Mouse (Mus musculus) MEL-GATA-1-ER (cell line): Measurements from ENCODE around the gene Ankrd22.

Experiments used
- DNase-seq: peaks from one replicate; pipeline ENCODE4 v3.0.0-alpha.2; 2012; ENCODE audit warnings: low read depth; ENCODE audit errors: extremely low read depth

Gene Ankrd22

DNA sequence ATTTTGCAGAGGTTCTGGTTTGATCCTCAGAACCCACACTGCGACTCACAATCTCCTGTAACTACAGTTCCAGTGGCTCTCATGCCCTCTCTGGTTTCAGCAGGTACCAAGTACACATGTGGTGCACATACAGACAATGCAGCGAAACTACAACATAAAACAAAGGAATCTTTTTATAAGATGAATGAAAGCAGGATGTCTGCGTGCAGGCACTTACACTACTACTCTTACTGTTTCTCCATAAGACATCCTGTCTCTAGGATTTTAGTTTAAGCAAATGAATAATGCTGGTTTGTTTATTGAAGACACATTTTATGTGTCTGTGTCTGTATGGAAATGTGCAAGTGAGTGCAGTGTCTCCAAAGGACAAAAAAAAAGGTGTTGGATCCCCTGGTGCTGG, 15.4 kb upstream of the Ankrd22 start:
- DNase-seq: no peak

DNA sequence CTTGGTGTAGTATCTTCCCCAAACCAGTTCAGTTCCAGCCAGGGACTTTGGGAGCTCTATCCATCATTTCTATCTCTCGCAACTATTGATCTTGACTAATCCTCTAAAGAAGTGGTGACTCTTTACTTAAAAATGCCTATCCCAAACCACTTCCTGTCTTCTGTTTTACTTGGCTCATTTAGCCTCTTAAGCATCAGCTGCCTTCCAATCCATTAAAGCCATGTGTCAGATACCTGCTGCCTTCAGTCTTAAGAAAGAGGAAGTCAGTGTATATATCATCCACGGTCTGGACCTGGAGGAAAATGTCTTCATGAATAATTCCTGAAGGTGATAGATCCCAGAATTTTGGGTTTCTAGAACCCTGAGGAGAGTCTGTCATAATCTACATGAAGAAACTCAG, 14.5 kb upstream of the Ankrd22 start:
- no peak for DNase-seq

DNA sequence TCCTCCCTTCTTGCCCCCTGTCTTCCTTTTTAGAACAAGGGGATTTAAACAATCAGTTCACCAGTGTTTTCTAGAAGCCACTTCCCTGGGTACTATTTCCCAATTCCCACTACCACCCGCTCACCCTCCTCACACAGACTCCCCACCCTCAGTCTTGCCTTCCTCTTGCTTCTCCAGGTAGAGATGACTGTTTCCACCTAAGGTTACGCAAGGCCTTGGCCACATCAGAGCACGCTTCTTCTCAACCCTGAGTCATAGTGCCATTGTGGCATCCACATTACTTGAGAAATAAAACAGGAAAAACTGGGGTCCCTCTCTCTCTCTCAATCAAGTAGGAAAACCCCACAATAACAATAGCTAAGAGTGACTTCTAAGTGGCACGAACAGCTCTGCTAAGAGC, 13.3 kb upstream of the Ankrd22 start:
- no peak for DNase-seq

DNA sequence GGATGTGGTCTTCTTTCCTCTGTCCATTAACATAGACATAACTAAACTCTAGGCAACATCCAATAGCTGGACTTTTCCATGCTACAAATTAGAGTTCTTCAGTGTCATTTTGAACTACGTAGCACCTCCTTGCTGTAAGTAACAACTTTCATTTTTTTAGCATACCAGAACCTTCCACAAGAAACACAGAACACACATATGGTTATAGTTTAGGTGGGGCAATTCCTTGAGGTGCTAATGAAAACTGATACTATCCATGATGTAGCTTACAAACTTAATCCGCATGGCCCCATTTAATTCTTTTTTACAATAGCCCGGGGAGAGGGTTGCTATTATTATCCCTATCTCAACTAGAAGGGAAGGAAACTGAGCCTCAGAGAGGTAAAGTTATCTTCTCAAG, 8.2 kb upstream of the Ankrd22 start:
- no peak for DNase-seq

DNA sequence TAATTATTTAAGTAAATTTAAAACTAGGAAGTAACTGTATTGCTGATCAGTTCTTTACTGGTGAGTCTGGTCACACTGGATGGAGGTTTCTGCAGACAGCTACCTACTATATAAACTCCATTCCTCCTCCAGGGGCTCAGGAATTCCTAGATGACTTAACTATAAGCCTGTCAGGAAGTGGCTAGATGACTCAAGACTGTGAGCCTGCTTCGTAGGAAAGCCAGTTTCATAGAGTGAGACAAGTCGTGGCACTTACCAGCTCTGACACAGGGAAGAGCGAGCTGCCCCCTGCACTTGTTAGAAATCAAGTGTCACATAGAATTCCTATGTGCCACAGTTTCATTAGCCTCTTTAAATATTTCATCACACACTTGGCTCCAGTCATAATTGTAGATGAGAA, 5.3 kb upstream of the Ankrd22 start:
- DNase-seq: no peak

GRCm38 (mm10) chr19:34169121-34169520, 3.3 kb upstream of the Ankrd22 start:
- DNase-seq: no peak

DNA sequence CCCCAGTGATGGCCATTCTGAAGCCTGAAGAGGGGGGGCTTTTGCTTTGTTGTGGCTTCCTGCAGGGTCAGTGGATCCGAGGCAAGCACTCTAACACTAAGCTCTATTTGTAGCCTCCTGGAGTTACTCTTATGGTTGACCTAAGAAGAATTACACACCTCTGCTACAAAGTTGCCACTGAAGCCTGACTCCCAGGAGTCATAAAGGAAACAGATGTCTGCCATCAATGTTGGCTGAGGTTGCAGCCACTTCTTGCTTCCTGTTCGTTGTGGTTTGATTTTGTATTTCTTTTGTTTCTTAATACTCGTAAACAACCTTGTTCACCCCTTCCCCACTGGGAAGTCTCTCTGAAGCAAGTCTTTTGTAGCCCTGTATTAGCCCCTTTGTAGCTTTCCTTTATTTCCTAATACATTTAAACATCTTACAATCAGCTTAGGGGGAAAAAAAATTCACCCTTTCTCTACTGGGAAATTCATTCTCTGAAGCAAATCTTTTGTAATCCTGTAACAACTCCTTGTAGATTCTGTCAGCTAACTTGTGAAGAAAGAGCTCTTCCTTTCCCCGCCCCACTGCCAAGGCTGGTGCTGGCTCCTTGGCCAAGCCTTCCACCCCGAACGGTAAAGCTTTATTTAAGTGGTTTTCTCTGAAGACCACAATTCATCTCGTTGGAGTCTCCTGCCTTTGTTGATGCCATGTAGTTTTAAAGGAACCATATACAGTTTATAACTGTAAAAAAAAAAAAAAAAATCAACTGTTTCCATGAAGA, 2.2 kb upstream of the Ankrd22 start:
- DNase-seq: no peak

DNA sequence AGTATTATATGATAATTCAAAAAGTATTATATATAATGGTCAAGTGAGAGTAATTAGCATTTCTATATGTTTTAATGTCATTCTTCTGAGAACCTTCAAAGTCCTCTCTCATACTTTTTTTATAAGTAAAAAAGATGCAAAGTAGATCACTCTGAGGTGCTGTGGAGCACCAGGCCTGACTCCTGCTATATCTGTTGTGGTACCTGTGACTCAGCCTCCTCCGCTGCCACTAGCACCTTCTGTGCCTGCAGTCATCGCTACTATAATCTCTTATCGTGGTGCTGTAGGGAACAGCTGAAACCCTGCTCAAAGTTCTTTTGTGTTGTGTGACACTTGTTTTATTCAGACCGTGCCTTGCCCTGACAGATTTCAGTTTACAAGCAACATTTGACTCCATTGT, 533 bp upstream of the Ankrd22 start:
- DNase-seq: no peak

DNA sequence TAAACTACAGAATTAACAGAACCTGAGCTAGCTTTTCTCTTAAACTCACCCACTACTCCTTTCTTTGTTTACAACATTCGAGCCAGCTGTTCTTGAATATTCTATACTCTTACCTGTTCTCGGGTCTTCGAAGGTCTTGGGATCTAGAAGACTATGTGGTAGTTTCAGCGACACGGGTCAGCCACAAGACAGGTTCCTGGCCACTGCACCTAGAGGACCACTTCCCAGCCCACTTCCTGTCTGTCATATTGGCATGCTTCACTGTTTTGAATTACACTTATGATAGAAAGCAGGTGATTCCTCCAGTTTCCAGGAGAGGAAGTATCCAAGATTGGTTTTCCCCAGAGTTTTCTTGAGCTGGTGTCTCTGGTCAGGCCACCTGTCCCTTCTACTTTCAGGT, 3.2 kb downstream of the Ankrd22 start:
- no peak for DNase-seq

DNA sequence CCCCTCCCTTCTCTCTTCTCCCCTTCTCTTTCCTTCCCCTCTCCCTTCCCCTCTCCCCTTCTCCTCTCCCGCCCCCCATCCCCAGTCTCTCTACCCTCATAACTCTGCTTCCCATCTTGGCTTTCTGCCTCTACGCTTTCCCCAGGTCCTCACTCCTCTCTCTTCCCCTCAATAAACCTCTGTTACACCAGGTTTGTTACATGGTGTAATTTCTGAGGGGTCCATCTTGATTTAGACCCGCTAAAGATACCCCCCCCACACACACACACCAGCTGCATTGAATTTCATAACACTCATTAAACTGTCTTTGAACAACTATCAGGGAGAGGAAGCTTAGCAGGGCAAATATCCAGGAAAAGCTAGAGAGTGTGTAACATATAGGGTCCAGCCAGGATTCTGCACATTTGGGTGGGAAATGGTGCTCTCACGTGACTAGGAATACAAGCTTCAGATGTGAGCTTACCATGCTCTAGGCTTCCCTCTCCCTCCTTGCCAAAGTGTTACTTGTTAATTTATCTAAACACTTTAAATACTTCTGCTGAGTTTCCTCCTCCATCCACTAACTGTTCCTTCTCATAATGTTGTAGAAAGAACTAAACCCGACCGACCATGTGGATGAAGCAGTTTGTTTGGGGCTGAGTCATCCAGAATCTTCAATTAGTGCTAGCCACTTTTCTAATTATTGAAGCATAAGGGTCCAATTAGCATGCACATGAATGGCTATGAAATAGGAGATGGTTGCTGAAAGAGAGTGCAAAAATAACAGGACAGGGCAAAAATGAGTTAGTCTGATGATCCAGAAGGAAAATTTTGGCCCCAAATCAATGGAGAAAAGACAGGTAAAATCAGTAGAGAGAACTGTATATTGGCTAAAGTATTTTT, 12.3 kb downstream of the Ankrd22 start:
- no peak for DNase-seq

DNA sequence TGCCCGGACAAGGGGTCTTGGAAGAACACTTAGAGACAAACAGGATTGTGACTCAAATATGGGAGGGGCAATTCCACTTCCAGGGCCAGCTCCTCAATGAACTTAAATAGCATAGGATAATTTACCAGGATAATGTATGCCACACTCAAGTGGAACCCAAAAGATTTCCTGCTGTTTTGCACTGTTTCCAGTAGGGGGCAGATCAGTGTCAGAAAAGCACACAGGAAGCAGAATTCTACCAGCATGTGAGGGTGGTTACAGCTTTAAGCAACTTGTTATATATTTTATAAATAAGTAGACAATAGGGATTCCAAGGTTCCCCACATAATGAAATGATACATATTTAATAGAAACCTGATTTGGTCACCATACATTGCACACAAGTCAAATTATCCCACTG, 13.9 kb downstream of the Ankrd22 start:
- DNase-seq: no peak

DNA sequence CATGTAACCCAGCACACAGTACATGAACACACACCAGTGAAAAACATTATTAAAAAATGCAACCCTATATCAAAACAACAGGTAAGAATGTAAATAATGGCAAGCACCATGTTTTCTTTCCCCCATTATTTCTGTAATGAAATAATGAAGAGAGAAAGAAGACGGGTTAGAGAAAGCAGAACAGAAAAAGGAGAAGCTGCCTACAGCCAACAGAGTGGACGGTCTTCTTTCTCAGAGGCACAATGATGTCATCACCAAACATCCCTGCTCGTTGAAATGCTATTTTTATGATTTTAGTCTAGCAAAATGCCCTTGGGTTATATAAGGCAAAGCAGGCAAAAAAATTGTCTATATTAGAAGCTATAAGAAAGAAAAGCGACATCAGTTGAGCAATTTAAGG, 17.4 kb downstream of the Ankrd22 start:
- DNase-seq: no peak

GRCm38 (mm10) chr19:34139431-34140046, 26.3 kb downstream of the Ankrd22 start:
- DNase-seq: no peak

DNA sequence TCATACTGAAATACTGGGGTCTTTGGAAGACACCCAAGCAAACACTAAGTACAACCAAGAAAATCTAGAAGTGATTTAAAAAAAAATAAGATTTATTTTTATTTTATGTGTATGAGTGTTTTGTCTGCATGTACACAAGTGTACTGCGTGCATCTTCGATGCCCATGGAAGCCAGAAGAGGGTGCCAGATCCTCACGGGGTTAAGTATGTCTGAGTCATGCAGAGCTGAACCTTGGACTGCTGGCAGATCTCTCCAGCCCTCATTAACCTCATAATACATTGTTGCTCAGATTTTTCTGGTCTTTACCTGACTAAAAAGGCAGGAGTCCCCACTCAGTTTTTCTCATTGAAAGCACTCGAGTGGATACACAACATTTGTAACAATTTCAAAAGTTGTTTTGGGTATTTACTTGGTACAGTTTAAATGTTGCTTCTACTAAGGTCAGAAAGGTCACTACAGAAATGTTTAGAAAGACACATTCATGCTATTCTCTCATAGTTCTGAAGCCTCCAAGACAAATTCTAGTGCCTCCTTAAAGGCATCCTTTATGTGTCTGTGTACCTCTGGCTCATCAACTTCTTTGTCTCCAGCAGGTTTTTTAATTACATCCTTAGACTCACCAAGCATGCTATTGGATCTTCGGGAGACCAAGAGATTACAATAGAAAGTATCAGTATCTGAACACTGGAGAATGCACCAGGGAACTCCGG, 27.0 kb downstream of the Ankrd22 start:
- DNase-seq: no peak

GRCm38 (mm10) chr19:34120107-34120731, 45.6 kb downstream of the Ankrd22 start:
- no peak for DNase-seq

GRCm38 (mm10) chr19:34119653-34120052, 46.2 kb downstream of the Ankrd22 start:
- DNase-seq: no peak

DNA sequence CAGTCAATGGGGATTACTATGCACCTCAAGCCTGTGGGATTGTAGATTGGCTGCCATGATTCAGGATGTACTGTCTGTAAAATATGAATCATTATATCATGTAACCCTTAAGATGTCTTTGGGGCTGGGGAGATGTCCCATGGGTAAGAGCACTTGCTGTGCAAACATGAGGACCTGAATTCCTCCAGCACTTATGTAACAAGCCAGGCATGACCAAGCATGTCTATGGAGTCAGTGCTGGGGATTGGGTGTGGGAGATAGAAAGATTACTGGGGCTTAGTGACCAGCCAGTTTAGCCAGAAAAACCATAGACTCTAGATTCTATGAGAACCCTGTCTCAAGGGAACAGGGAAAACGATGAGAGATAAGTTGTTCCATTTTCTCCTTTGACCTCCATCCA, 46.8 kb downstream of the Ankrd22 start:
- no peak for DNase-seq

DNA sequence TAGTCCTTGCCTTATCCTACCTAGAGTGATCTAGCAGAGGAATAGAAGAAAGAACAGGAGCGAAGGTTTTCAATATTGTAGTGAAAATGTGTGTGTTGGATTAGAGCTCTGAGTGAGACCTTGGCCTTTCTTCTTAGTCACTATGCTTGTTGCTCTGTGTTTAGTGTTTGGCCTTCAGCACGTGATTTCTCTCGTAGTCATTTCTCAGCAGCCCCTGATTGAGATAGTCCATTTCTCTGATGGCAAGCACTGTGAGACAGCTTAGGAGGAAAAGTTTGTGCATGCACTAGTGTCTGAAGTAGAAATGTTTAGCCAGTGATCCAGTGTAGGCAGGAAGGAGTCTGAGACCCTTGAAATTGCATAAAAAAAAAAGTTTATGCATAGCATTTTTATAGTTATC, 61.0 kb downstream of the Ankrd22 start:
- no peak for DNase-seq

- DNase-seq: no peak
These were observed 64.0 kb downstream of the Ankrd22 start for GRCm38 (mm10) chr19:34101888-34102287.

- DNase-seq: no peak
These were observed 65.2 kb downstream of the Ankrd22 start, which contains the start of gene Lipm for GRCm38 (mm10) chr19:34100633-34101032. Gene Lipm (plus strand): TSS chr19:34100933.

DNA sequence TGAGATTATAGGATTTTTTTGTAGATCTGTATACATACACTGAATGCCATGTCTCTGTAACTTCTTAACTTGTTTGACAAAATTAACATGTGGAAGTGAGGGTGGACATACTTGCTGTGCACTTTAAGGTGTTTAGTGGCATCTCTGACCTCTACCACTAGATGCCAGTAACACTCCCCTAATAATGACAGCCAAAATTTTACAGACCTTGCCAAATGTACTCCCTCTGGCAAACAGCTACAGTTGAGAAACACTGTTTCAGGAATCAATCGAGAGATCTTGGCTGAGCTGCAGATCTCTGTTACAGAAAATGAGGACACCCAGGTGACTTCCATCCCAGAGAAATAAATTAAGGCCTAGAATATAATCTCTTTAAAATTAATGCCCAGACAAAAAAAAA, 69.6 kb downstream of the Ankrd22 start:
- no peak for DNase-seq
